ENCODE assay signal across 11 mouse cellular contexts in the genomic region with DNA sequence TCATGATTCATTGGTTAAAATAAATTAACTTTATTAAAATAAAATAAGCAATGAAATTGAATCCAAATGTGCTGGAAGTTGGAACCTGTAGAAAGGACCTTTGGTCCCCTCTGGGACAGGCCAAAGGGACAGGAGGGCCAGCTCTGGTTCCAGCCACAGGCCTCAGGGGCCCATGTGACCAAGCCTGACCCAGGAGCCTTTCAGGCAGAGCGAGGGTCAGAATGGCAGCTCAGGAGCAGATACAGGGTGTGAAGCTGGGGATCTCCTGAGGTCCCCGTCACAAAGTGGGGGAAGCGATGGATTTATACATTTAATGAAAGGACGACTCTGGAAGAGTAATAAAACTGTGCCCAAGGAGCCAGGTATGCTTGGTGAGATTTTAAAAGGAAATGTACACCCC.
"Had no signal": no experiment of that assay in that cellular context is flagged by ENCODE, and none has a peak within 500 bp of the region (broad histone marks: within the 10 kb centered on the region; RNA-seq: fewer than 3 reads in every experiment).

No protein-coding gene starts in this region.

- H3K9me3 ChIP-seq: kidney, embryonic 15.5 days; limb, embryonic 13.5 days; neural tube, embryonic 12.5 days; stomach, embryonic 15.5 days had no signal

- H3K4me3 ChIP-seq: kidney, embryonic 15.5 days; left cerebral cortex, adult 2 months; neural tube, embryonic 12.5 days; stomach, embryonic 15.5 days had no signal

- H3K9ac ChIP-seq: kidney, embryonic 15.5 days; limb, embryonic 13.5 days; liver, embryonic 14.5 days; neural tube, embryonic 12.5 days; stomach, embryonic 15.5 days had no signal

- H3K36me3 ChIP-seq: kidney, embryonic 15.5 days; limb, embryonic 13.5 days; neural tube, embryonic 12.5 days; stomach, embryonic 15.5 days had no signal

- H3K27ac ChIP-seq: kidney, embryonic 15.5 days; left cerebral cortex, adult 2 months; limb, embryonic 13.5 days; liver, embryonic 14.5 days; neural tube, embryonic 12.5 days; stomach, embryonic 15.5 days had no signal

- H3K27me3 ChIP-seq: neural tube, embryonic 12.5 days had no signal

- DNase-seq: kidney, adult 11 months; lung, adult 18-20 months; right cerebral cortex, postnatal 4 days; spleen, adult 18-20 months; thymus, postnatal 36 days had no signal
